Mouse (Mus musculus) layer of hippocampus, adult 9-11 months (tissue): ENCODE data around the gene Iqschfp.

Source experiments
- DNase-seq: peaks from one replicate; pipeline ENCODE4 v3.0.0; 2022

The Iqschfp gene

GRCm38 (mm10) chr3:68662386-68662785 is 770.4 kb downstream of the Iqschfp start:
- DNase-seq = no peak

DNA sequence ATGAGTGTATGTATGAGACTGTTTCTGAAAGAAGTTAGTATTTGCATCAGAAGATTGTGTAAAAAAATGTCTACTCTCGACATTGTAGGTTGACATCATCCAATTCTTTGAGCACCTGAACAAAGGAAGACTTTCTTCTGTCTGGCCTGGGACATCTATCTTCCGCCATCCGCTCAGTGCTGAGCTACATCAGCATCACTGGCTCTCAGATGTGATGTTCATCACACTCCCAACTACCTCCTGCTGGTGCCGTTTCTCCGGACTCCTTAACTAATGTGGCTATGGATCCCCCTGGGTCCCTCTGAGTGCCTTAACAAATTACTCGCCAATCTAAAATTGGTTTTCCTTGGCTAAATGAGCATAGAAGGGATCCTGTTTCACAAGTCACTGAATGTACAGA is 772.3 kb downstream of the Iqschfp start:
- DNase-seq = no peak

GRCm38 (mm10) chr3:68666377-68666776 is 774.3 kb downstream of the Iqschfp start:
- DNase-seq = no peak

- DNase-seq = no peak
Measured at GRCm38 (mm10) chr3:68667852-68668251, 775.8 kb downstream of the Iqschfp start.

DNA sequence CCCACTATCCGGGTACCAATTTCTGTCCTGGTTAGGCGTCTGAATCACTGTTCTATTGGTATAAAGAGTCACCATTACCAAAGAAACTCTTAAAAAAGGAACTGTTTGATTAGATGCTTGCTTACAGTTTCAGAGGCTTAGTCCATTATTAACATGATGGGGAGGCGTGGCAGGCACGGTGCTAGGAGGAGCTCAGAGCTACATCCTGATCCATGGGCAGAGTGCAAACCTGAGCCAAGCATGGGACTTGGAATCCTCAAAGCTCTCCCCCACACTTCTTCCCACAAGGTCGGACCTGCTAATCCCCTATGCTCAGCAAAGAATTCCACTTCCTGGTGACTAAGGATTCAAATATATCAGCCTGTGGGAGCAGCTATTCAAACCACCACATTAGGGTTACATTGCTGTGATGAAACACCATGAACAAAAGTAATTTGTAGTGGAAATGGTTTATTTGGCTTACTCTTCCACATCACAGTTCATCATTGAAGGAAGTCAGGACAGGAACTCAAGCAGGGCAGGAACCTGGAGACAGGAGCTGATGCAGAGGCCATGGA is 777.5 kb downstream of the Iqschfp start:
- DNase-seq = no peak

DNA sequence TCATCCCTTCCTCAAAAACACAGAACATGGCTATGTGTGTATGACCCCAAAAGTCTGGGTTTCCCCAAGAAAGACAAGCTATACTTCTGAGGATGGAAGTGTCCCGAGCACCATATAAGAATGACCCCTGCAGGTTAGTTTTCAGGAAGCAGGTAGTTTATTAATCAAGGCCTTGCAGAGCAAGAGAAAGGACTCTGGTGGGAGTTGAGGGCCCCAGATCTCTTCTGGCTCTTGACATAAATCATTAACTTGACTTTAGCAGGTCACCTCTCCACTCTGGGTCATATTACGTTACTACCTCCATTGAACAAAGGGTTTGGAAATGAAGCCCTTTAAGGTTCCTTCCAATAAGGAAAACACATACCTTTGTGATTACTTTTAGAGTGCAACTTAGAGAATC is 782.7 kb downstream of the Iqschfp start:
- DNase-seq = no peak

DNA sequence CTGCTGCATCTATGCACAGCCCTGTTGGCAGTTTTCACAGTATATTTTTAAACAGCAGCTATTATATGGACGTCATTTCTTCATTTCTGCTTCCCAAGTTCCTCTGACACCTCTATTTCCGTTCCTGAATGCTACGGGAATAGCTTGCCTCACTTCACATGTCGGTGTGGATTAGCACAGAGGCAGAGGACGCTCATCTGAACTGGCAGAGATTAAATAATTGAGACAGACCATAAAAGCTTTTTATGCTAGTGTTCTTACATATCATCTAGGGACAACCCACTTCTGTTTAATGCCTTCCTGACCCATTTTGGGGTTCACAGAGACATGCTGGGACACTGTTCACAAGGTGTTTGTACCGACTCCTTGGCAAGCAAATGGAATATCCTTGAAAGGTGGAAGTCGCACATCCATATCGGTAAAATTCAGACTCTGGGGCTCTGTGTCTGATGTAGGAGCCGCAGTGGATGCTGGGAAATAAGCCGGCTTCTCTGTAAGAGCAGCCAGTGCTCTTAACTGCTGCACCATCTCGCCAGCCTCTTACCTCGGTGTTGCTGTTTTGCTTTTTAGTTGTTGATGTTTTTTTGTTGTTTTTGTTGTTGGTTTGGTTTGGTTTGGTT is 783.3 kb downstream of the Iqschfp start:
- no peak for DNase-seq
